Mouse (Mus musculus) spleen, adult 18-20 months (tissue): ENCODE data around the gene Gm765.

ENCODE experiments used
- DNase-seq, 2 experiments: peaks; one replicate each; pipeline ENCODE4 v3.0.0; 2022; ENCODE audit warnings: mixed read lengths in 2 of 2

Gm765 gene

DNA sequence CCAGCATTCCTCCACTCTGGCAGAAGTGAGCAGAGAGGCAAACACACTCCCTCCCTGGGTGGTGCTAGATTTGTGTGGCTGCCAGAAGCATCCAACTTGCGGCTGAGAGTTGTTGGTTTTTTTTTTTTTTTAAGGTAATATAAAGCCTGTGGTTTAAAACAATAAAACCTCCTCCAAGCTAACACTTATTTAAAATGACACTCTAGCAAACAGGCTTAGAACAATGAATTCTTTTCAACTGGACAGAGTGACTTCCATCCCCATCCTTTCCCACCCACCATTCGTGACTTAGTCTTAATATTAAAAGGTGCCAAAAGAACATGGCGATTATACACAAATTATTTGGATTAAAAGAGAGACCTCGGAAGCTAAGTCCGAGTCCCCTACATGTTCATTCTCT lies at the start of gene Gm765:
Gene Gm765, minus strand, starts transcription at position 101 of the 400 bp plus-strand sequence.
- DNase-seq, result no peak

DNA sequence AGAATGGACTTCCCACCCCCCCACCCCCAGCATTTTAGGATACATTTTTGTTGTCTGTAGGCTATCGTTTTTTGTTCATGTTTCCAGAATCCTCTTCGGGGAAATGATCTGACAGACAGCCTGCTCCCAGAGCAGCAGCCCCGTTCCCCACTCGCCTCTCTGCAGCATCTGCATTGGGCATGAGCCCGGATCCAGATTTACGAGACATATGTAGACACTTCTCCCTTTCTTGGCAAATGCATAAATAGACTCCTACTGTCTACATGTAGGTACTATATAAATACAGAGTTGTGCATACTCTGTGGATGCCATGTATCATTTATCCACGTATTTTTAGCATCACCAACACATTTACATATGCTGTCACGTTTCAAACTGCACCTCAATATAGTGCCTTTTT lies 42.9 kb upstream of the Gm765 start:
- no peak for DNase-seq

- DNase-seq, result no peak
Measured at GRCm38 (mm10) chr6:98384431-98384830, 41.9 kb upstream of the Gm765 start.

- DNase-seq, result no peak
Measured at GRCm38 (mm10) chr6:98383411-98383810, 40.9 kb upstream of the Gm765 start.

- DNase-seq, result no peak
Measured at GRCm38 (mm10) chr6:98366199-98366598, 23.6 kb upstream of the Gm765 start.

- no peak for DNase-seq
Measured at GRCm38 (mm10) chr6:98355271-98355670, 12.7 kb upstream of the Gm765 start.

GRCm38 (mm10) chr6:98353285-98353684 lies 10.7 kb upstream of the Gm765 start:
- DNase-seq, result no peak

DNA sequence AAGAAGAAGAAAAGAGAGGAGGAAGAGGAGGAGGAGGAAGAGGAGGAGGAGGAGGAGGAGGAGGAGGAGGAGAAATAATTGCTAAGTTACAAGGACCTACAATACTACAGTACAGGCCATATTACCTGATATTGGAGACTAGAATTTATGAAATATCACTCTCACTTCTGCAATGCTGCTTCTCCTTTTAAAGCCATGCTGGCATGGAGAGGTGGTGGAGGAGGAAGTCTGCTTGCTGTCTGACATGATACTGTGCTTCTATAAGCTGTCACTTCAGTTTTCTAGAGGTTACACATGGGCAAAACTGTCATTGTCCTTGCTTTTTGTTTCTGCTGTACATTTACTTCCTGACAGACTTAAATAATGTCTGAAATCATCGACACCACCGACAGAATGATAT lies 9.8 kb downstream of the Gm765 start:
- DNase-seq, result no peak

- no peak for DNase-seq
Measured at GRCm38 (mm10) chr6:98311659-98312058, 30.9 kb downstream of the Gm765 start.

GRCm38 (mm10) chr6:98307647-98308046 lies 34.9 kb downstream of the Gm765 start:
- no peak for DNase-seq

DNA sequence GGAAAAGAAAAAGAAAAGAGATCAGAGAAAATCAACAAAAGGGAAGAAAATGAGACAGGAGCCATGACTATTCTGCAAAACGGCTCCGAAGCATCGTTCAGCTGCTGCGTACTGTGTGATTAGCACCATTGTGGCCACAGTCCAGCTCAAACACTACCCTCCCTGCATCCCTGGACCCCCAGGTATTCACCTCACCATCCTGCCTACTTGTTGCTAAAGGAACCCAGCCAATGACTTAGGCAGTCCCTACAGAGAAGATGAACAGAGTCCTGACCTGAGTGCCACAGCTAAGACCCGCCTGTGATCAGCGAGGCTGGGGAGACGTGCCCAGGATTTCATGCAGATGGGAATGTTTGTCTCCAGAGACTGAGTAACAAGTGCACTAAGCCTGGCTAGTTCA lies 35.4 kb downstream of the Gm765 start:
- DNase-seq, result no peak

DNA sequence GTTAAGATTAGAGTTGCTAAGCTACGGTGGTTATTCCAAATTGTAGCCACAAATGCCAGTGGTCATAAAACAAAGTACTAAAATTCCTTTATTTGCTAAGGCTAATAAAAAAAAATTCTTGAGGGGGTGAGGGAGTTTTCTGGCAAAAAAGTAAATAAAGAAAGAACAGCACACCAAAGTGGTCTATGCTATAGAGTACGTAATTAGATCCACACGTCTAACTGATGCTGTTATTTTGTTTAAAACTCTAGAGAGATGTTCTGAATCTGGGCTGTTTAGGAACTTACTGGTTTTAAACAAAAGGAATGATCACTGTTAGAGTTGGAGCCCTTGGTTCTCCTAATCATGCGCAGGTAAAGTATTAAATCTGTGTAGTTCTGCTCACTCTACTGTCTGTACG lies 50.5 kb downstream of the Gm765 start:
- no peak for DNase-seq

- no peak for DNase-seq
Measured at GRCm38 (mm10) chr6:98288316-98288715, 54.2 kb downstream of the Gm765 start.

GRCm38 (mm10) chr6:98287521-98287920 lies 55.0 kb downstream of the Gm765 start:
- no peak for DNase-seq

DNA sequence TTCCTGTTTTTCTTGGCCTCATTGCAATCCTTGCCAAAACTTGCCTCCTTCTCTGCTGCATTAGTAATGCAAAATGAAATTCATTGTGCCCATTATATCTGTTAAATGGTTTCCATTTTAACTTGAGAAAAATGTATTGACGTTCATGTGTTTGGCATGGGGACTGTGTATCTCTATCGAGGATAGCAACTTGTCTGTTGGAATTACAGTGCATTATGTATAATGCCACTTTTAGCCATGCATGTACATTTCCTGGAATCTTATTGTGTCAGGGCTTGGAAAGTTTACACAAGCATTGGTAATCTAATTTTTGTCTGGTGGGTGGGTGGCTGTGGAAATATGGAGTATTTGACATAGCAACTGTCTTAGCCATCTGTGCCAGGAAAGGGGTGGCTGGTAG lies 57.4 kb downstream of the Gm765 start:
- no peak for DNase-seq

DNA sequence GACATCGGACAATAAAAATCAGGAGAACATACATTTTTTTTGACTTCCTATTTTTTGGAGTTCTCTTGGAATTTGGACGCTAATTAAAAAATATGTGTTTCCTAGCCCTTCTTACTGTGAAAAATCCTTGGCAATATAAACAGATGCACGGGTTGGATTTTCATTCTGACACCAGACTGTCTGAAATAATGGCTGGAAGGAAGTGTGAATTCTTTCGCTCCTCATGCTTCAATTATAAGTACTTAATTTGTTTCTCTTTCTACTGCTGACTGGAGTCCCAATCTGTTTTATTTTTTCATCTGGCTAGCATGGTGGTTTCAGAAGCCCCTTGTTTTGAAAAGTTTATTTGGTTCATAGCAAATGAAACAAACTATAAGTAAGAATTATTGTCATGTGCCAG lies 59.8 kb downstream of the Gm765 start:
- DNase-seq, result no peak

GRCm38 (mm10) chr6:98271553-98271952 lies 71.0 kb downstream of the Gm765 start:
- DNase-seq, result peak in 1 of 2 experiments; percentile 55

DNA sequence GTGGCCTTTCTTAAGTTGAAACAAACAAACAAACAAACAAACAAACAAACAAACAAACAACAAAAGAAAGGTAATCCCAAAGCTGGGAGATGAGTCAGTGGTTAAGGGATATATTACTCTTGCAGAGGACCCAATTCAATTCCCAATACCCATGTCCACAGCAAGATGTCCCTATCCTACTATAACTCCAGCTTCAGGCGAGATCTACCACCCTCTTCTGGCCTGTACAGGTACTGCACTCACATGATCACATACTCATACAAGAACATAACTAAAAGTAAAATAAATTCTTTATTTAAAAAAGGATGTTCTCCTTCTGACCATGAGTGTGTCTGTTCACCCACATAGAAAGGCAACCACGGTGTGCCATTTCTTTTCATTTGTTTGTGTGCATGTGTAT lies 79.6 kb downstream of the Gm765 start:
- DNase-seq, result no peak

DNA sequence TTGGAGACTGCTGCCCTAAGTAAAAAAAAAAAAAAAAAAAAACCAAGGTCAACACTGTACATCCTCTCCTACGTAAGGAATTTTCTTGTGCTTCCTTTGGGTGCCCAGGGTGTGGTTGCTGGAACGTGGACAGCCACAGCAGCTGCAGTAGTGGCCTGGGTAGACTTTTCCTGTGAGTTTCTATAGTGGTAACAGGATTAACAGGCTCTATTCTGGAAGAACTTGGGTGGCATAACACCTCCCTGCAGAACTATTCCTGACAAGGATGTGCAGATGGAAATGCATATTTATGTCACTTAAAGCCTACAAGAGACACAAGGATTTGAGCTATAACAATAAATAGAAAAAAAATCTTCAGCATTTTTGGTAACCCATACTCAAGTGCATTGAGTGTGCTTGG lies 83.5 kb downstream of the Gm765 start:
- DNase-seq, result no peak

GRCm38 (mm10) chr6:98246449-98246848 lies 96.1 kb downstream of the Gm765 start:
- DNase-seq, result no peak

DNA sequence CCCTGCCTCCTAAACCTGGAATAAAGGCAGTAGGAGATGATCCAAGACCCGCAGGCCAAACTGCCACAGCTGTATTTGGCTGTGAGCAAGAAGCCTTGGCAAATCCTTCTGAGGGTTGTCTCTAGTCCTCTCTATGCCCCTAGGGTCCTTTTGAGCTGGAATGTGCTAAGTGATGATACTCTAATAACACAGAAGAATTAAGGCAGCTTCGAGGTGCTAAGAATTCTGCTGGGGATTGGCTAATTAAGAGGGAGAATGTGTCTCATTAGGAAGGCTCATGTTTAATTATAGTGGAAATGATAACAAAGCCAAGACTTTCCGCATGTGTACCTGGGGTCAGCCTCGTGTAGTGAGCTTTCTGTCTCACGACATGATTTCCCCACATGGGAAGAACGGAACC lies 99.4 kb downstream of the Gm765 start:
- DNase-seq, result no peak

DNA sequence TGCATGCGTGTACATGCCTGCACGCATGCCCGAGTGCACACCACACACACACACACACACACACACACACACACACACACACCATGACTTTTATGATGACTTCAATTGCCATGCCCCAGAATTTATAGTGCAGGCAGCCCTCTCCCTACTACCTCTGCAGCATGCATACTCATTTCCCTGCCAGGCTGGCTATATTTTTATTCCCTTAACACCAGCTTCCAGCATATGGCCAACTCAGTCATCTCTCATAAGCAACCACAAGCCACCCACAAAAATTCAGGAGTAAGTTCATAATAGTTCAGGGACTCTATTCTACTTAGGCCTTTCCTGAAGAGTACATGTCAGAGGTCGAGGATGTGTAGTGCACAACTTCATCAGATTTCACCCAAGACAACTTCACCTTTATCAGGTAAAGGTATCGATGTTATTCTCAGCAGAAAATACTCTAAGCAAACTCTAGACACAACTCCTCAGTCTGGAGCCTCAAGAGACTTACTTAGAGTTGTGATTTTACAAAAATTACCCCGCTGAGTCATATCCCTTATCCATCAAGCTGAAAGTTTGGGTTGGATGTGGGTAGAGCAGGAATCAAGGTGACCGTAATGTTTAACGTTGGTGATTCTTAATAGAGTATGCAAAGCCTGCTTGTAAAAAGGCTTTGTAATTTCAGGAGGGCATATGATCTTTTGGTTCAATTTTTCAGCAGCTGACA lies 101.8 kb downstream of the Gm765 start:
- no peak for DNase-seq

GRCm38 (mm10) chr6:98234097-98234496 lies 108.5 kb downstream of the Gm765 start:
- DNase-seq, result no peak

- DNase-seq, result no peak
Measured at GRCm38 (mm10) chr6:98223923-98224322, 118.6 kb downstream of the Gm765 start.

- DNase-seq, result no peak
Measured at GRCm38 (mm10) chr6:98221970-98222369, 120.6 kb downstream of the Gm765 start.
